Mouse (Mus musculus): Measurements from ENCODE around the gene Zbtb4.
"Not testable (repeated sequence)": the region's sequence is repeated elsewhere in the genome, so short reads cannot be mapped to it uniquely, and the experiment has no call there.

Gene Zbtb4

GRCm38 (mm10) chr11:69765221-69766125 lies at the start of gene Zbtb4:
Zbtb4 (plus strand) TSS chr11:69765912.
- DNase-seq (ENCODE audit: low spot score in 2 of 2): no peak

- peak; percentile 35 to 63 for DNase-seq (ENCODE audit: low spot score in 2 of 2)
Measured at GRCm38 (mm10) chr11:69715929-69716328, 49.8 kb upstream of the Zbtb4 start.

- no peak for DNase-seq (ENCODE audit: low spot score in 2 of 2)
Measured at GRCm38 (mm10) chr11:69716953-69717352, 48.8 kb upstream of the Zbtb4 start.

GRCm38 (mm10) chr11:69718661-69719060 lies 47.1 kb upstream of the Zbtb4 start:
- DNase-seq (ENCODE audit: low spot score in 2 of 2): no peak

GRCm38 (mm10) chr11:69719423-69719822 lies 46.3 kb upstream of the Zbtb4 start:
- no peak for DNase-seq (ENCODE audit: low spot score in 2 of 2)

- peak; percentile 10 to 40 for DNase-seq (ENCODE audit: low spot score in 2 of 2)
Measured at GRCm38 (mm10) chr11:69720852-69721251, 44.9 kb upstream of the Zbtb4 start.

GRCm38 (mm10) chr11:69723074-69723473 lies 42.6 kb upstream of the Zbtb4 start:
- no peak for DNase-seq (ENCODE audit: low spot score in 2 of 2)

GRCm38 (mm10) chr11:69725951-69726350 lies 39.8 kb upstream of the Zbtb4 start:
- no peak for DNase-seq (ENCODE audit: low spot score in 2 of 2)

- peak in 1 of 2 experiments; percentile 41 for DNase-seq (ENCODE audit: low spot score in 2 of 2)
Measured at GRCm38 (mm10) chr11:69729063-69729462, 36.6 kb upstream of the Zbtb4 start.

- DNase-seq (ENCODE audit: low spot score in 2 of 2): not testable (repeated sequence)
Measured at GRCm38 (mm10) chr11:69731408-69731807, 34.3 kb upstream of the Zbtb4 start.

GRCm38 (mm10) chr11:69751635-69752034 lies 14.1 kb upstream of the Zbtb4 start:
- DNase-seq (ENCODE audit: low spot score in 2 of 2): no peak

GRCm38 (mm10) chr11:69752686-69753085 lies 13.0 kb upstream of the Zbtb4 start:
- no peak for DNase-seq (ENCODE audit: low spot score in 2 of 2)

GRCm38 (mm10) chr11:69754233-69754632 lies 11.5 kb upstream of the Zbtb4 start:
- no peak for DNase-seq (ENCODE audit: low spot score in 2 of 2)

GRCm38 (mm10) chr11:69754701-69755100 lies 11.0 kb upstream of the Zbtb4 start:
- DNase-seq (ENCODE audit: low spot score in 2 of 2): no peak

- DNase-seq (ENCODE audit: low spot score in 2 of 2): no peak
Measured at GRCm38 (mm10) chr11:69757303-69758089, 8.2 kb upstream of the Zbtb4 start.

GRCm38 (mm10) chr11:69758090-69758456 lies 7.6 kb upstream of the Zbtb4 start:
- peak; percentile 97 to 98 for DNase-seq (ENCODE audit: low spot score in 2 of 2)

GRCm38 (mm10) chr11:69758478-69758970 lies 7.2 kb upstream of the Zbtb4 start, which contains the start of gene Polr2a:
Polr2a (minus strand) TSS chr11:69758637.
- DNase-seq (ENCODE audit: low spot score in 2 of 2): peak; percentile 94 to 97

- DNase-seq (ENCODE audit: low spot score in 2 of 2): peak; percentile 71 to 87
Measured at GRCm38 (mm10) chr11:69758971-69759721, 6.6 kb upstream of the Zbtb4 start.

GRCm38 (mm10) chr11:69760160-69760900 lies 5.4 kb upstream of the Zbtb4 start:
- DNase-seq (ENCODE audit: low spot score in 2 of 2): no peak

GRCm38 (mm10) chr11:69760901-69761200 lies 4.9 kb upstream of the Zbtb4 start:
- no peak for DNase-seq (ENCODE audit: low spot score in 2 of 2)

- DNase-seq (ENCODE audit: low spot score in 2 of 2): no peak
Measured at GRCm38 (mm10) chr11:69761868-69762267, 3.8 kb upstream of the Zbtb4 start, which contains the start of gene Slc35g3. Slc35g3 (minus strand) TSS chr11:69761968.
